Comparison of ENCODE assay signal across 8 mouse cellular contexts in the genomic region with DNA sequence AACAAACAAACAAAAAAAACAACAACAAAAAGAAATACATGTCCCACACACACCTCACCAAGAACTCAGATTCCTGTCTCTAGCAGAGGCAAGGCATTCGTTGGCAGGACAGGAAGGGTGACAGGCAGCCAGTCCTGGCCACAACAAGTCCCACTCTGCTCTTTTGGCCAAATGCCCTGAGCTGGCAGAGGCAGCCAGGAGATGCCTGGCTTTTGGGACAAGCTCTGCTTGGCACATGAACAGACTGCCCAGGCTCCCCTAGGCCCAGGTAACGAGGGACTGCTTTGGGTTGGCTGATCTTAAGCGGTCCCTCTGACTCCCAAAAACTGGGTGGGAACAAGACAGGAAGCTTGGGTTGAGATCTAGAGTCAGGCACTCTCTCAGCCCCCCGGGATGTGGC. TPM values are rescaled to one million over a fixed set of nuclear protein-coding genes. Genes with fewer than 3 reads are reported as not detected.
DNase-seq lines count a peak whose midpoint lies in the region; ATAC-seq and TF ChIP-seq lines count a peak whose summit lies in the region.

No protein-coding gene starts in this region.

- H3K79me2 ChIP-seq in heart, adult 2 months (replicated peaks; ENCODE audit: control insufficient read depth, insufficient read depth, low read length), result no peaks in the 10 kb centered on the region; the same call in 1 of the 2 replicates

- H3K9me3 ChIP-seq in megakaryocyte, embryonic 14.5 days, result no peaks in the 10 kb centered on the region

- 0 out of 2 replicates have a peak, but pooled peaks have one; percentile 37 for TF ChIP-seq EP300 in heart, adult 2 months (IDR thresholded peaks at IDR 0.05; ENCODE audit: insufficient read depth, low read depth, low read length)

- peak; percentile 92 to 95 for DNase-seq in cerebellum, postnatal 10 days
- peak; percentile 78 to 85 for DNase-seq in heart, adult 2 months
- DNase-seq in kidney, adult 2 months, result peak; percentile 85
- DNase-seq in lung, postnatal 25 days (ENCODE audit: low spot score), result peak; percentile 18
- DNase-seq in frontal cortex, postnatal 14 days (ENCODE audit: low spot score in 2 of 2), result no peak
- no peak for DNase-seq in right cerebral cortex, postnatal 25 days

- no peak for ATAC-seq in megakaryocyte, adult 5-6 weeks (ENCODE audit: poor library complexity, severe bottlenecking)

- no peak for TF ChIP-seq CTCF in heart, adult 2 months (IDR thresholded peaks at IDR 0.05)
- no peak for TF ChIP-seq CTCF in kidney, adult 2 months (conservative IDR thresholded peaks at IDR 0.05; ENCODE audit: insufficient read depth, insufficient read length, low read depth, low read length)

- H3K9ac ChIP-seq in heart, adult 2 months (ENCODE audit: low read depth, low read length), result peak overlapping the region; percentile 82

- peak overlapping the region; percentile 91 for H3K27ac ChIP-seq in heart, adult 2 months
- H3K27ac ChIP-seq in kidney, adult 2 months (ENCODE audit: insufficient read depth, low read depth, low read length), result no peak overlapping the region

- H3K36me3 ChIP-seq in megakaryocyte, embryonic 14.5 days (replicated peaks; ENCODE audit: low read length), result peaks cover 28% of the 10 kb centered on the region
- no peaks in the 10 kb centered on the region for H3K36me3 ChIP-seq in heart, adult 2 months (ENCODE audit: control insufficient read depth, insufficient read depth, low read length)
- no peaks in the 10 kb centered on the region for H3K36me3 ChIP-seq in kidney, adult 2 months (ENCODE audit: control insufficient read depth, insufficient read depth, low read length)

- H3K4me1 ChIP-seq in megakaryocyte, embryonic 14.5 days, result peaks cover 78% of the 10 kb centered on the region
- peaks cover 43% of the 10 kb centered on the region for H3K4me1 ChIP-seq in heart, adult 2 months (ENCODE audit: control insufficient read depth, insufficient read depth, low read length)
- H3K4me1 ChIP-seq in kidney, adult 2 months (ENCODE audit: control insufficient read depth, insufficient read depth, low read length), result peaks cover 9% of the 10 kb centered on the region

- H3K4me3 ChIP-seq in megakaryocyte, embryonic 14.5 days (replicated peaks), result peak overlapping the region; percentile 93
- peak overlapping the region; percentile 83; the same call in 1 of the 2 replicates for H3K4me3 ChIP-seq in heart, adult 2 months
- peak overlapping the region; percentile 89; the same call in 1 of the 2 replicates for H3K4me3 ChIP-seq in kidney, adult 2 months (ENCODE audit: insufficient read depth, low read depth, low read length)

- WGBS in heart, adult 2 months, result 12% methylated on average over 4 of the region's 4 CpGs
- 18% methylated on average over 4 of the region's 4 CpGs for WGBS in kidney, adult 2 months

- intact Hi-C loops in heart, adult 2 months (cut with DNase I), result no loop called here

- no peak; the same call in 1 of the 2 replicates for TF ChIP-seq POLR2A in heart, adult 2 months (IDR thresholded peaks at IDR 0.05; ENCODE audit: insufficient read depth, low read depth, low read length)
- no peak for TF ChIP-seq POLR2A in kidney, adult 2 months (IDR thresholded peaks at IDR 0.05; ENCODE audit: low read depth, low read length)

- H3K27me3 ChIP-seq in megakaryocyte, embryonic 14.5 days (replicated peaks), result no peaks in the 10 kb centered on the region
- no peaks in the 10 kb centered on the region for H3K27me3 ChIP-seq in heart, adult 2 months (ENCODE audit: control insufficient read depth, insufficient read depth, low read length)
- H3K27me3 ChIP-seq in kidney, adult 2 months (replicated peaks; ENCODE audit: control insufficient read depth, insufficient read depth, low read length), result no peaks in the 10 kb centered on the region

RNA-seq across cellular contexts. Expression of gene Tmem201, which starts 1.3 kb away (rescaled TPM):
- 21.7 and 25.3 TPM in 2 replicates for polyA plus RNA-seq in megakaryocyte, embryonic 14.5 days (2012; ENCODE audit: insufficient read depth, low replicate concordance)
- total RNA-seq in megakaryocyte, adult 5-6 weeks (2015), result 1.2 and 2.9 TPM in 2 replicates
- 1.5 and 1.9 TPM in 2 replicates for total RNA-seq in megakaryocyte, adult 5-6 weeks (2017)
- total RNA-seq in heart, adult 2 months (2021), result 10 to 100 TPM; 85.9 to 93.3 TPM
- 106 and 107 TPM in 2 replicates for polyA plus RNA-seq in heart, adult 2 months (2012; rRNA removed)
- polyA plus RNA-seq in kidney, adult 2 months (2012; rRNA removed), result 34.2 and 37.5 TPM in 2 replicates

RNA-seq across cellular contexts. Expression of gene Pik3cd, which starts 34.2 kb away (rescaled TPM):
- 40.4 and 46.2 TPM in 2 replicates for polyA plus RNA-seq in megakaryocyte, embryonic 14.5 days (2012; ENCODE audit: insufficient read depth, low replicate concordance)
- 76.6 and 78.3 TPM in 2 replicates for total RNA-seq in megakaryocyte, adult 5-6 weeks (2015)
- total RNA-seq in megakaryocyte, adult 5-6 weeks (2017), result 129 and 130 TPM in 2 replicates
- 1 to 10 TPM; 3.4 to 4.2 TPM for total RNA-seq in heart, adult 2 months (2021)
- polyA plus RNA-seq in heart, adult 2 months (2012; rRNA removed), result 3.6 and 4.7 TPM in 2 replicates
- polyA plus RNA-seq in kidney, adult 2 months (2012; rRNA removed), result 3.1 and 7.2 TPM in 2 replicates

RNA-seq across cellular contexts. Expression of gene Slc25a33, which starts 37.5 kb away (rescaled TPM):
- 3.9 and 8.0 TPM in 2 replicates for polyA plus RNA-seq in megakaryocyte, embryonic 14.5 days (2012; ENCODE audit: insufficient read depth, low replicate concordance)
- total RNA-seq in megakaryocyte, adult 5-6 weeks (2015), result 1.7 and 2.3 TPM in 2 replicates
- 1.1 and 1.7 TPM in 2 replicates for total RNA-seq in megakaryocyte, adult 5-6 weeks (2017)
- total RNA-seq in heart, adult 2 months (2021), result 10 to 100 TPM; 22.3 to 26.0 TPM
- 19.0 and 20.3 TPM in 2 replicates for polyA plus RNA-seq in heart, adult 2 months (2012; rRNA removed)
- 16.8 and 18.3 TPM in 2 replicates for polyA plus RNA-seq in kidney, adult 2 months (2012; rRNA removed)

Comparison
In these comparisons a context has a peak if more than half of its experiments do, and no peak if none do; other contexts are left out.
1. DNase-seq: peak in cerebellum, postnatal 10 days (2 of 2), heart, adult 2 months (2 of 2), kidney, adult 2 months (single experiment) and lung, postnatal 25 days (single experiment); none in frontal cortex, postnatal 14 days (0 of 2) and right cerebral cortex, postnatal 25 days (single experiment).
2. Peak in every context shown above with its lines, with median percentiles within 50 percentile points of each other: H3K4me3 ChIP-seq.